9 mouse cellular contexts compared by ENCODE assay signal in genomic region chr1:159396515-159396914, GRCm38 (mm10).
DNase-seq lines count a peak whose midpoint lies in the region; ATAC-seq lines count a peak whose summit lies in the region.
"Had no signal": no experiment of that assay in that cellular context is flagged by ENCODE, and none has a peak within 500 bp of the region (broad histone marks: within the 10 kb centered on the region; RNA-seq: fewer than 3 reads in every experiment).

No protein-coding gene starts in this region.

- WGBS in forebrain, embryonic 13.5 days, result 9% methylated on average over 9 of the region's 9 CpGs
- 5% methylated on average over 9 of the region's 9 CpGs for WGBS in hindbrain, embryonic 14.5 days
- 8% methylated on average over 9 of the region's 9 CpGs for WGBS in limb, embryonic 11.5 days
- 8% methylated on average over 9 of the region's 9 CpGs for WGBS in midbrain, embryonic 15.5 days

- H3K4me1 ChIP-seq in forebrain, embryonic 13.5 days, result 0 out of 2 replicates have a peak, but pooled peaks cover 6% of the 10 kb centered on the region
- H3K4me1 ChIP-seq in hindbrain, embryonic 14.5 days (replicated peaks; ENCODE audit: control insufficient read depth, insufficient read depth, low read length), result peaks cover 8% of the 10 kb centered on the region
- peaks cover 5% of the 10 kb centered on the region; the same call in 1 of the 2 replicates for H3K4me1 ChIP-seq in limb, embryonic 11.5 days (ENCODE audit: control insufficient read depth, insufficient read depth, low read length)
- H3K4me1 ChIP-seq in midbrain, embryonic 15.5 days, result no peaks in the 10 kb centered on the region

- H3K9me3 ChIP-seq in forebrain, embryonic 13.5 days (replicated peaks), result no peaks in the 10 kb centered on the region
- no peaks in the 10 kb centered on the region for H3K9me3 ChIP-seq in hindbrain, embryonic 14.5 days (ENCODE audit: control insufficient read depth, low read length)
- no peaks in the 10 kb centered on the region for H3K9me3 ChIP-seq in limb, embryonic 11.5 days (ENCODE audit: control insufficient read depth, low read length)
- H3K9me3 ChIP-seq in midbrain, embryonic 15.5 days, result no peaks in the 10 kb centered on the region

- 0 out of 2 replicates have a peak, but pooled peaks have one; percentile 3 for ATAC-seq in cerebellum, adult (ENCODE audit: insufficient number of reproducible peaks, low FRiP score, low TSS enrichment)
- ATAC-seq in forebrain, embryonic 13.5 days, result peak; percentile 66
- ATAC-seq in hindbrain, embryonic 14.5 days (ENCODE audit: low FRiP score), result peak; percentile 68; the same call in 1 of the 2 replicates
- 0 out of 2 replicates have a peak, but pooled peaks have one; percentile 27 for ATAC-seq in limb, embryonic 11.5 days (ENCODE audit: insufficient number of reproducible peaks, low FRiP score, low TSS enrichment, low read depth)
- peak; percentile 70; the same call in 1 of the 2 replicates for ATAC-seq in midbrain, embryonic 15.5 days (replicated peaks)

- no peak overlapping the region for H3K4me3 ChIP-seq in forebrain, embryonic 13.5 days
- no peak overlapping the region for H3K4me3 ChIP-seq in hindbrain, embryonic 14.5 days (replicated peaks; ENCODE audit: low read length)
- no peak overlapping the region for H3K4me3 ChIP-seq in limb, embryonic 11.5 days (ENCODE audit: low read depth, low read length)
- H3K4me3 ChIP-seq in midbrain, embryonic 15.5 days, result no peak overlapping the region; the same call in 1 of the 2 replicates
- H3K4me3 ChIP-seq: erythroblast, embryonic 14.5 days had no signal

- H3K27ac ChIP-seq in forebrain, embryonic 13.5 days, result no peak overlapping the region
- no peak overlapping the region for H3K27ac ChIP-seq in hindbrain, embryonic 14.5 days
- no peak overlapping the region for H3K27ac ChIP-seq in limb, embryonic 11.5 days (replicated peaks; ENCODE audit: low read depth, low read length)
- no peak overlapping the region for H3K27ac ChIP-seq in midbrain, embryonic 15.5 days

- peak; percentile 11 for DNase-seq in ovary, postnatal 10 days (ENCODE audit: low spot score)
- no peak for DNase-seq in ovary, adult 18-20 months (ENCODE audit: low spot score)
- peak; percentile 78 for DNase-seq in hindbrain, embryonic 14.5 days (ENCODE audit: low spot score)
- peak; percentile 78 for DNase-seq in limb, embryonic 11.5 days (ENCODE audit: low spot score)
- DNase-seq in testis, postnatal 14 days (ENCODE audit: low spot score), result peak; percentile 10

- H3K36me3 ChIP-seq in forebrain, embryonic 13.5 days (ENCODE audit: poor library complexity, severe bottlenecking), result no peaks in the 10 kb centered on the region
- no peaks in the 10 kb centered on the region for H3K36me3 ChIP-seq in hindbrain, embryonic 14.5 days (replicated peaks; ENCODE audit: control insufficient read depth, insufficient read depth)
- H3K36me3 ChIP-seq in limb, embryonic 11.5 days (ENCODE audit: control insufficient read depth, insufficient read depth, low read length), result no peaks in the 10 kb centered on the region
- no peaks in the 10 kb centered on the region for H3K36me3 ChIP-seq in midbrain, embryonic 15.5 days (replicated peaks)

- H3K27me3 ChIP-seq in forebrain, embryonic 13.5 days, result no peaks in the 10 kb centered on the region
- H3K27me3 ChIP-seq in hindbrain, embryonic 14.5 days (ENCODE audit: control insufficient read depth, insufficient read depth, low read length), result no peaks in the 10 kb centered on the region
- H3K27me3 ChIP-seq in limb, embryonic 11.5 days (ENCODE audit: control insufficient read depth, insufficient read depth, low read length), result no peaks in the 10 kb centered on the region
- no peaks in the 10 kb centered on the region for H3K27me3 ChIP-seq in midbrain, embryonic 15.5 days (replicated peaks)

- H3K4me2 ChIP-seq in forebrain, embryonic 13.5 days, result peak overlapping the region; percentile 52
- peak overlapping the region; percentile 23 for H3K4me2 ChIP-seq in hindbrain, embryonic 14.5 days (replicated peaks)
- no peak overlapping the region; the same call in 1 of the 2 replicates for H3K4me2 ChIP-seq in limb, embryonic 11.5 days (ENCODE audit: low read depth, severe bottlenecking)
- H3K4me2 ChIP-seq in midbrain, embryonic 15.5 days, result peak overlapping the region; percentile 52

- no peak overlapping the region for H3K9ac ChIP-seq in forebrain, embryonic 13.5 days
- no peak overlapping the region for H3K9ac ChIP-seq in hindbrain, embryonic 14.5 days
- H3K9ac ChIP-seq in limb, embryonic 11.5 days (ENCODE audit: low read length), result no peak overlapping the region
- no peak overlapping the region for H3K9ac ChIP-seq in midbrain, embryonic 15.5 days

Comparison
In these comparisons a context has a peak if more than half of its experiments do, and no peak if none do; other contexts are left out.
1. ATAC-seq: peak in every context shown above with its lines; median percentile 70 in midbrain, embryonic 15.5 days; 68 in hindbrain, embryonic 14.5 days; 66 in forebrain, embryonic 13.5 days; 27 in limb, embryonic 11.5 days; 3 in cerebellum, adult.